Mouse (Mus musculus) liver, embryonic 12.5 days (tissue): ENCODE measurements around the gene Cyp4a10. TPM values are rescaled to one million over a fixed set of nuclear protein-coding genes. Genes with fewer than 3 reads are reported as not detected.
"Not testable (repeated sequence)": the region's sequence is repeated elsewhere in the genome, so short reads cannot be mapped to it uniquely, and the experiment has no call there.

Experiments used
- ATAC-seq: fragments of 200-750 bp; cut with Nextera tagmentation; 2 replicates; pipeline ENCODE4 v1.8.0; 2017; ENCODE audit warnings: moderate number of reproducible peaks, mild to moderate bottlenecking, moderate library complexity
- H3K27ac ChIP-seq: fragments of 300-500 bp; sonication (generic); 2 replicates; pipeline ENCODE4 v1.5.1; 2016; ENCODE audit warnings: mild to moderate bottlenecking
- H3K27me3 ChIP-seq: fragments of 300-500 bp; sonication (generic); replicated peaks from 2 replicates; pipeline ENCODE4 v1.6.1; 2016; ENCODE audit warnings: mild to moderate bottlenecking, moderate library complexity
- H3K36me3 ChIP-seq: fragments of 300-500 bp; sonication (generic); 2 replicates; pipeline ENCODE4 v1.6.1; 2016; ENCODE audit warnings: mild to moderate bottlenecking, moderate library complexity
- H3K4me1 ChIP-seq: fragments of 300-500 bp; sonication (generic); 2 replicates; pipeline ENCODE4 v1.6.1; 2016
- H3K4me2 ChIP-seq: fragments of 300-500 bp; sonication (generic); 2 replicates; pipeline ENCODE4 v1.6.1; 2016; ENCODE audit warnings: mild to moderate bottlenecking, moderate library complexity
- H3K4me3 ChIP-seq: fragments of 300-500 bp; sonication (generic); 2 replicates; pipeline ENCODE4 v1.5.1; 2016; ENCODE audit warnings: mild to moderate bottlenecking, moderate library complexity
- H3K9ac ChIP-seq: fragments of 300-500 bp; sonication (generic); 2 replicates; pipeline ENCODE4 v1.6.1; 2016; ENCODE audit warnings: mild to moderate bottlenecking, moderate library complexity
- H3K9me3 ChIP-seq: fragments of 300-500 bp; sonication (generic); replicated peaks from 2 replicates; pipeline ENCODE4 v1.6.1; 2016; ENCODE audit warnings: mild to moderate bottlenecking, moderate library complexity
- WGBS: fragments of 180-500 bp; shearing (Covaris S2); methylation state at CpG from one replicate; pipeline ENCODE4 v1.1.7; 2016; ENCODE audit not compliant: insufficient replicate concordance; 5-methylcytosine and 5-hydroxymethylcytosine counted together
- polyA plus RNA-seq: library from polyadenylated mRNA; unstranded; fragments of >200 nt; fragmentation: Nextera tagmentation; extraction: Ambion mirVana; gene quantifications from 2 replicates; pipeline ENCODE4 v1.2.1, GENCODE M21; 2016

Gene Cyp4a10
- polyA plus RNA-seq, 1 experiment from 2014 or later: not detected

- WGBS: 55% methylated on average over 4 of the region's 4 CpGs
- Histone ChIP-seq H3K9ac (no peak overlapping the region), H3K4me1 (no peaks in the 10 kb centered on the region), H3K4me2 (no peak overlapping the region), H3K27ac (no peak overlapping the region), H3K4me3 (no peak overlapping the region), H3K27me3 (no peaks in the 10 kb centered on the region), H3K9me3 (no peaks in the 10 kb centered on the region), H3K36me3 (no peaks in the 10 kb centered on the region)
- no peak for ATAC-seq
Measured at GRCm38 (mm10) chr4:115557861-115558561, 39.9 kb downstream of the Cyp4a10 start.

DNA sequence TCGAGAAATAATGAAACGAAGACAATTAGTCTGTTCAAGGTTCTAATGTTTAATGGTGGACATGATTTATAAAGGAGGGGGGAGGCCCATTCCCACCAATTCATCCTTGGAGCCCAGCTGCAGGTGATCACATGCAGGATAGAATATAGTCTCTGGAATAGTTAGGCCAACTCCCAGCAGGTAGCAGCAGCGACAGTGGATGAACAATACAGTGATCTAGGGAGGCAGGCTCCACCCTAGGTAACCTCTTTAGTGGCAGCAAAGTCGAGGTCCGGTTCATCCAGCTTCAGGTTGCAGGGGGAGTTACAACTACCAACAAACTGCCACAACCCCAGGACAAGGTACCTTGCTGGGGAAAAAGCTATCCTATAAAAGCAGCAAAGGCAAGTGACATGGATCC lies 43.2 kb downstream of the Cyp4a10 start:
- H3K4me2 ChIP-seq, H3K4me1 ChIP-seq, H3K9ac ChIP-seq, H3K9me3 ChIP-seq, ATAC-seq, H3K27ac ChIP-seq, H3K4me3 ChIP-seq, H3K36me3 ChIP-seq, H3K27me3 ChIP-seq: not testable (repeated sequence)
- WGBS: 61% methylated on average over 5 of the region's 5 CpGs

DNA sequence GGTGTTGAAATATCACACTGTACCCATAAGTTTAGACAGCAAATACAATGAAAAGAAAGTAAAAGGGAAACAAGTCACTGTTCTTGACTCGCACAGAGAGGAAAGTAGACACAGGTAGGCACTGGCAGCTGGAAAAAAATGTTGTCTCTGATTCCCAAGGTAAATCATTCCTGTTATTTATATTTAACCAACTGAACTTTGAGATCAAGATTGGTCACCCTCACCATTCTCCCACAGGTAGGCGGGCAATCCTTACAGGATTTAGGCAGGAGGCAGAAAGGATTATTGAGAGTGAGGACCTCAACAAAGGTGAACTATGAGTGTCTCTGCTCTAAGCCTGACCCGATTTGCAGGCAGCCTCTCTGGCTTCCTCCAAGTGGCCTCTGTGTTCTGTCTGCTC lies 45.3 kb downstream of the Cyp4a10 start, which contains the start of gene Cyp4a31:
Cyp4a31 (plus strand) TSS at position 249 of the 400 bp plus-strand sequence.
- Histone ChIP-seq H3K9me3 (no peaks in the 10 kb centered on the region), H3K36me3 (no peaks in the 10 kb centered on the region), H3K9ac (no peak within 1 kb of the TSS), H3K4me3 (no peak within 1 kb of the TSS), H3K4me1 (no peaks in the 10 kb centered on the region), H3K27ac (no peak within 1 kb of the TSS), H3K4me2 (no peak within 1 kb of the TSS), H3K27me3 (no peaks in the 10 kb centered on the region)
- 74% methylated on average over 3 of the region's 3 CpGs for whole genome bisulfite sequencing
- ATAC-seq: no peak

GRCm38 (mm10) chr4:115564469-115565225 lies 46.6 kb downstream of the Cyp4a10 start:
- not testable (repeated sequence) for H3K9me3 ChIP-seq, H3K4me2 ChIP-seq, ATAC-seq, H3K4me3 ChIP-seq, H3K36me3 ChIP-seq, H3K27ac ChIP-seq, H3K4me1 ChIP-seq, H3K9ac ChIP-seq, H3K27me3 ChIP-seq
- WGBS: 47% methylated on average over 6 of the region's 6 CpGs

GRCm38 (mm10) chr4:115575255-115575654 lies 57.2 kb downstream of the Cyp4a10 start:
- Histone ChIP-seq H3K9ac (no peak overlapping the region), H3K4me2 (no peak overlapping the region), H3K27me3 (no peaks in the 10 kb centered on the region), H3K4me1 (no peaks in the 10 kb centered on the region), H3K36me3 (no peaks in the 10 kb centered on the region), H3K9me3 (no peaks in the 10 kb centered on the region), H3K4me3 (no peak overlapping the region), H3K27ac (no peak overlapping the region)
- no peak for ATAC-seq
- WGBS: 61% methylated on average over 3 of the region's 3 CpGs

GRCm38 (mm10) chr4:115575776-115576175 lies 57.7 kb downstream of the Cyp4a10 start:
- Histone ChIP-seq H3K4me3 (no peak overlapping the region), H3K27me3 (no peaks in the 10 kb centered on the region), H3K4me1 (no peaks in the 10 kb centered on the region), H3K9me3 (no peaks in the 10 kb centered on the region), H3K27ac (no peak overlapping the region), H3K4me2 (no peak overlapping the region), H3K9ac (no peak overlapping the region), H3K36me3 (no peaks in the 10 kb centered on the region)
- no peak for ATAC-seq
- WGBS: 56% methylated on average over 2 of the region's 2 CpGs

DNA sequence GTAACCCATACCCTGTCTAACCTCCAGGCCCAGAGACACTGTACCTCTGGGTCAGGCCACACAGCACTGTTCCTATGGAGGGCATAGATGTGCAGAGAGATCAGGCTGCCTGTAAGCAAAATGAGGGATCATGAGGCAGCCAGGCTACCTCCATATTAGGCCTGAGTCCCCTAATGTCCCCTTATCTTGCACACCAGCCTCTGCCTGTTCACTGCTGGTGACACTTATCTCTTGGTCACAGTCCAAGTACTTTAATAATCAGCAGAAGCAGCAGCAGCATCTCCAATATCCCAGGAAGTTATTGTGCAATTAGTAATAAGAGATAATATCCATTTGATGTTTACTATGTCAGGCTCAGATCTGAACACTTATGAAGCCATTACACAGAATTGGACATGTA lies 65.0 kb downstream of the Cyp4a10 start:
- Histone ChIP-seq H3K9ac (no peak overlapping the region), H3K4me2 (no peak overlapping the region), H3K36me3 (no peaks in the 10 kb centered on the region), H3K27ac (peak overlapping the region; percentile 14; the same call in 1 of the 2 replicates), H3K27me3 (no peaks in the 10 kb centered on the region), H3K4me3 (no peak overlapping the region), H3K4me1 (0 out of 2 replicates have a peak, but pooled peaks cover 3% of the 10 kb centered on the region), H3K9me3 (0 out of 2 replicates have a peak, but pooled peaks cover 5% of the 10 kb centered on the region)
- ATAC-seq: peak; percentile 95

Other genes with a start within 250 kb of the Cyp4a10 start
- gene Cyp4a12a, start 219.2 kb upstream of the Cyp4a10 start, polyA plus RNA-seq: not detected in 2 replicates
- not detected in 2 replicates for gene Cyp4a12b, start 106.6 kb upstream of the Cyp4a10 start, polyA plus RNA-seq
- gene Cyp4a30b, start 65.7 kb upstream of the Cyp4a10 start, polyA plus RNA-seq: not detected in 2 replicates
- not detected in 2 replicates for gene Cyp4a14, start 22.1 kb upstream of the Cyp4a10 start, polyA plus RNA-seq
- gene Cyp4a31, start 45.4 kb downstream of the Cyp4a10 start, polyA plus RNA-seq: not detected in 2 replicates
- not detected in 2 replicates for gene Cyp4a32, start 82.7 kb downstream of the Cyp4a10 start, polyA plus RNA-seq
- 0.42 and 0.87 TPM in 2 replicates for gene Cyp4b1, start 129.5 kb downstream of the Cyp4a10 start, polyA plus RNA-seq
- gene Efcab14, start 219.5 kb downstream of the Cyp4a10 start, polyA plus RNA-seq: 18.8 and 21.4 TPM in 2 replicates